Mouse (Mus musculus): ENCODE measurements at regions not wholly inside any gene's neighbourhood (a gene's known extent, or its start where the extent isn't known, plus 50 kb on each side); places are given as distances from the start of the nearest gene placed in this dataset.

- no peaks in the 10 kb centered on the region for H3K27me3 ChIP-seq
- 25% methylated on average over 1 of the region's 1 CpGs for WGBS (ENCODE audit: insufficient replicate concordance)
- H3K4me1 ChIP-seq (replicated peaks) = no peaks in the 10 kb centered on the region
- no peak for ATAC-seq (ENCODE audit: insufficient read depth)
- H3K36me3 ChIP-seq (replicated peaks) = no peaks in the 10 kb centered on the region
- no peak overlapping the region for H3K9ac ChIP-seq
- H3K27ac ChIP-seq (replicated peaks) = no peak overlapping the region
- H3K4me3 ChIP-seq (replicated peaks) = no peak overlapping the region
- H3K4me2 ChIP-seq = no peak overlapping the region
- H3K9me3 ChIP-seq (replicated peaks) = no peaks in the 10 kb centered on the region
These were observed 87.3 kb downstream of the Gm11077 start for GRCm38 (mm10) chr6:140816359-140816758.

GRCm38 (mm10) chr6:140816831-140817230 lies 87.7 kb downstream of the Gm11077 start:
- Histone ChIP-seq H3K9ac (no peak overlapping the region), H3K27ac (replicated peaks) (no peak overlapping the region), H3K4me3 (replicated peaks) (no peak overlapping the region), H3K27me3 (no peaks in the 10 kb centered on the region), H3K4me2 (no peak overlapping the region), H3K36me3 (replicated peaks) (no peaks in the 10 kb centered on the region), H3K4me1 (replicated peaks) (no peaks in the 10 kb centered on the region), H3K9me3 (replicated peaks) (no peaks in the 10 kb centered on the region)
- no peak for ATAC-seq (ENCODE audit: insufficient read depth)
- WGBS (ENCODE audit: insufficient replicate concordance) = 3% methylated on average over 6 of the region's 6 CpGs

GRCm38 (mm10) chr6:140819451-140819878 lies 90.4 kb downstream of the Gm11077 start:
- WGBS (ENCODE audit: insufficient replicate concordance) = 47% methylated on average over 8 of the region's 8 CpGs
- no peaks in the 10 kb centered on the region for H3K4me1 ChIP-seq (replicated peaks)
- H3K4me2 ChIP-seq = no peak overlapping the region
- no peaks in the 10 kb centered on the region for H3K27me3 ChIP-seq
- no peak overlapping the region for H3K9ac ChIP-seq
- no peak overlapping the region for H3K27ac ChIP-seq (replicated peaks)
- H3K4me3 ChIP-seq (replicated peaks) = no peak overlapping the region
- no peaks in the 10 kb centered on the region for H3K36me3 ChIP-seq (replicated peaks)
- H3K9me3 ChIP-seq (replicated peaks) = no peaks in the 10 kb centered on the region
- no peak for ATAC-seq (ENCODE audit: insufficient read depth)

GRCm38 (mm10) chr6:140826522-140826921 lies 97.4 kb downstream of the Gm11077 start:
- no peaks in the 10 kb centered on the region for H3K9me3 ChIP-seq (replicated peaks)
- no peak overlapping the region for H3K4me2 ChIP-seq
- no peaks in the 10 kb centered on the region for H3K27me3 ChIP-seq
- H3K9ac ChIP-seq = no peak overlapping the region
- H3K27ac ChIP-seq (replicated peaks) = no peak overlapping the region
- no peak for ATAC-seq (ENCODE audit: insufficient read depth)
- no peaks in the 10 kb centered on the region for H3K36me3 ChIP-seq (replicated peaks)
- H3K4me1 ChIP-seq (replicated peaks) = no peaks in the 10 kb centered on the region
- no peak overlapping the region for H3K4me3 ChIP-seq (replicated peaks)

- Histone ChIP-seq H3K9ac (no peak overlapping the region), H3K4me1 (replicated peaks) (no peaks in the 10 kb centered on the region), H3K27ac (replicated peaks) (no peak overlapping the region), H3K36me3 (replicated peaks) (no peaks in the 10 kb centered on the region), H3K4me3 (replicated peaks) (no peak overlapping the region), H3K27me3 (no peaks in the 10 kb centered on the region), H3K4me2 (no peak overlapping the region), H3K9me3 (replicated peaks) (no peaks in the 10 kb centered on the region)
- no peak for ATAC-seq (ENCODE audit: insufficient read depth)
These were observed 98.6 kb downstream of the Gm11077 start for GRCm38 (mm10) chr6:140827651-140828050.

- Histone ChIP-seq H3K27ac (replicated peaks) (no peak overlapping the region), H3K36me3 (replicated peaks) (no peaks in the 10 kb centered on the region), H3K4me1 (replicated peaks) (no peaks in the 10 kb centered on the region), H3K9ac (no peak overlapping the region), H3K4me3 (replicated peaks) (no peak overlapping the region), H3K27me3 (no peaks in the 10 kb centered on the region), H3K4me2 (no peak overlapping the region), H3K9me3 (replicated peaks) (no peaks in the 10 kb centered on the region)
- 59% methylated on average over 8 of the region's 8 CpGs for WGBS (ENCODE audit: insufficient replicate concordance)
- no peak for ATAC-seq (ENCODE audit: insufficient read depth)
These were observed 114.4 kb downstream of the Gm11077 start for GRCm38 (mm10) chr6:140843292-140843991.

GRCm38 (mm10) chr6:140847165-140847564 lies 118.1 kb downstream of the Gm11077 start:
- 53% methylated on average over 3 of the region's 3 CpGs for WGBS (ENCODE audit: insufficient replicate concordance)
- Histone ChIP-seq H3K4me1 (replicated peaks) (no peaks in the 10 kb centered on the region), H3K27ac (replicated peaks) (no peak overlapping the region), H3K4me2 (no peak overlapping the region), H3K36me3 (replicated peaks) (no peaks in the 10 kb centered on the region), H3K9me3 (replicated peaks) (no peaks in the 10 kb centered on the region), H3K4me3 (replicated peaks) (no peak overlapping the region), H3K27me3 (no peaks in the 10 kb centered on the region), H3K9ac (no peak overlapping the region)
- ATAC-seq (ENCODE audit: insufficient read depth) = no peak

GRCm38 (mm10) chr6:140852420-140852819 lies 123.3 kb downstream of the Gm11077 start:
- H3K9me3 ChIP-seq (replicated peaks) = no peaks in the 10 kb centered on the region
- no peak for ATAC-seq (ENCODE audit: insufficient read depth)
- WGBS (ENCODE audit: insufficient replicate concordance) = 62% methylated on average over 5 of the region's 5 CpGs
- no peak overlapping the region for H3K4me3 ChIP-seq (replicated peaks)
- H3K27me3 ChIP-seq = peaks cover 11% of the 10 kb centered on the region
- no peak overlapping the region for H3K9ac ChIP-seq
- H3K36me3 ChIP-seq (replicated peaks) = no peaks in the 10 kb centered on the region
- H3K4me1 ChIP-seq (replicated peaks) = no peaks in the 10 kb centered on the region
- H3K4me2 ChIP-seq = no peak overlapping the region
- no peak overlapping the region for H3K27ac ChIP-seq (replicated peaks)

- Histone ChIP-seq H3K4me3 (replicated peaks) (no peak overlapping the region), H3K9me3 (replicated peaks) (no peaks in the 10 kb centered on the region), H3K27me3 (peaks cover 11% of the 10 kb centered on the region), H3K4me2 (no peak overlapping the region), H3K27ac (replicated peaks) (no peak overlapping the region), H3K36me3 (replicated peaks) (no peaks in the 10 kb centered on the region), H3K4me1 (replicated peaks) (no peaks in the 10 kb centered on the region), H3K9ac (no peak overlapping the region)
- ATAC-seq (ENCODE audit: insufficient read depth) = no peak
- 40% methylated on average over 5 of the region's 5 CpGs for WGBS (ENCODE audit: insufficient replicate concordance)
These were observed 124.4 kb downstream of the Gm11077 start for GRCm38 (mm10) chr6:140853508-140853907.

- no peaks in the 10 kb centered on the region for H3K4me1 ChIP-seq (replicated peaks)
- H3K36me3 ChIP-seq (replicated peaks) = no peaks in the 10 kb centered on the region
- H3K4me3 ChIP-seq (replicated peaks) = no peak overlapping the region
- WGBS (ENCODE audit: insufficient replicate concordance) = 56% methylated on average over 6 of the region's 6 CpGs
- H3K9me3 ChIP-seq (replicated peaks) = no peaks in the 10 kb centered on the region
- H3K4me2 ChIP-seq = no peak overlapping the region
- H3K27ac ChIP-seq (replicated peaks) = no peak overlapping the region
- peaks cover 11% of the 10 kb centered on the region for H3K27me3 ChIP-seq
- H3K9ac ChIP-seq = no peak overlapping the region
- no peak for ATAC-seq (ENCODE audit: insufficient read depth)
These were observed 125.6 kb downstream of the Gm11077 start for GRCm38 (mm10) chr6:140854691-140855090.

- no peak overlapping the region for H3K9ac ChIP-seq
- no peak overlapping the region for H3K27ac ChIP-seq (replicated peaks)
- 26% methylated on average over 14 of the region's 14 CpGs for WGBS (ENCODE audit: insufficient replicate concordance)
These were observed 127.5 kb downstream of the Gm11077 start for GRCm38 (mm10) chr6:140856468-140857117.

More at GRCm38 (mm10) chr6:140856468-140857117, 127.5 kb downstream of the Gm11077 start:
- H3K4me1 ChIP-seq (replicated peaks) = no peaks in the 10 kb centered on the region
- H3K36me3 ChIP-seq (replicated peaks) = no peaks in the 10 kb centered on the region
- no peak overlapping the region; the same call in 1 of the 2 replicates for H3K4me2 ChIP-seq
- no peak for ATAC-seq (ENCODE audit: insufficient read depth)
- H3K9me3 ChIP-seq (replicated peaks) = no peaks in the 10 kb centered on the region
- peaks cover 11% of the 10 kb centered on the region for H3K27me3 ChIP-seq
- H3K4me3 ChIP-seq (replicated peaks) = no peak overlapping the region

Measured in liver, embryonic 15.5 days (tissue).